Mouse (Mus musculus) testis, adult 2 months (tissue): Measurements from ENCODE around the gene Stra6.

Source experiments
- CTCF ChIP-seq: fragments of 200-500 bp; IDR thresholded peaks from 2 replicates; pipeline ENCODE4 v1.5.1; 2012; ENCODE audit warnings: low read depth, mild to moderate bottlenecking, inconsistent platforms, low read length, moderate library complexity; ENCODE audit not compliant: control insufficient read depth, insufficient read depth, insufficient replicate concordance
- POLR2A ChIP-seq: fragments of 200-500 bp; IDR thresholded peaks from 2 replicates; pipeline ENCODE4 v1.6.1; 2012; ENCODE audit warnings: low read depth, mild to moderate bottlenecking, inconsistent platforms, low read length, moderate library complexity; ENCODE audit not compliant: control insufficient read depth

DNA sequence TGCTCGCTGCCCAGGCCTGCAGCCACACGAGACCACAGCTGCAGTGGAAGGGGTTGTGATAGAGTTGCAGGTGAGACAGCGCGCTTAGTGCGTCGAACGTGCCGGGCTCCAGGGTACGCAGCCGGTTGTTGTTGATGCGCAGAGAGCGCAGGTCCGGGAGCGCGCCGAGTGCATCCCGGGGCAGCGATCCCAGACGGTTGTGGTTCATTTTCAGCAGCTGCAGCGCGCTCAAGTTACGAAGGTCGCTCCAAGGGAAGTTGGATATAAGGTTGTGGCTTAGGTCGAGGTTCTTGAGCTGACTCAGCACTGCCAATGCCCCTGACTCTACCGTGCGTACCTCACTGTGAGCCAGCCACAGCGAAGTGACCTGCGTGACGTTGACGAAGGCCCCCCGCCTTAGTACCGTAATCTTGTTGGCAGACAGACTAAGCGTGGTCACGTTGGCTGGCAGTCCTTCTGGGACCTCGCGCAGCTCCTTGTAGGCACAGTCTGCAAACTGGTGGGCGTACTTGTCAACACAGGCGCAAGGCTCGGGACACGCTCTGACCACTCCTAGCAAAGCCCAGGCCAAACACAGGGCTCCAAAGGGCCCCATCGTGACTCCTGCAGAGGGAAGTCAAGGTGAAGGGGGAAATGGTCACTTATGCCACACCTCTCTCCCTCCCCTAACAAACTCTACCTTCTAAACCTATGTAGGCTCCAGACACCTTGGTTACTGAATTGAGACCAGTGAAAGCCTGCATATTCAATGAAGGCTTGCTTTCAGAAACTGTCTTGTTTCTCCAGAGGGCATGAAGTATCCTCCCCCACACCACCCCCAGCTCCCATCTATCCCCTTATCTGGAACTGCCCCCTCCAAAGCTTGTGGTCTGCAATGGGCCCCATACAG is 136.0 kb downstream of the Stra6 start:
- TF ChIP-seq POLR2A (no peak), CTCF (no peak)
